Mouse (Mus musculus): ENCODE results near the gene Mip.
A peak's percentile ranks its signal among the peaks of the same experiment; 100 is the strongest.
"Not testable (repeated sequence)": the region's sequence is repeated elsewhere in the genome, so short reads cannot be mapped to it uniquely, and the experiment has no call there.

Gene Mip

GRCm38 (mm10) chr10:128247020-128247732 is 21.5 kb downstream of the Mip start:
- peak; percentile 86 for DNase-seq (ENCODE audit: low spot score)

GRCm38 (mm10) chr10:128250565-128250964 is 24.9 kb downstream of the Mip start:
- no peak for DNase-seq (ENCODE audit: low spot score)

GRCm38 (mm10) chr10:128253677-128254255 is 28.1 kb downstream of the Mip start, which contains the start of gene Apon:
Gene Apon (plus strand): TSS chr10:128254096.
- no peak for DNase-seq (ENCODE audit: low spot score)

- DNase-seq (ENCODE audit: low spot score): no peak
These were observed 30.3 kb downstream of the Mip start for GRCm38 (mm10) chr10:128255925-128256324.

- DNase-seq (ENCODE audit: low spot score): no peak
These were observed 30.7 kb downstream of the Mip start for GRCm38 (mm10) chr10:128256328-128256727.

- DNase-seq (ENCODE audit: low spot score): no peak
These were observed 33.3 kb downstream of the Mip start for GRCm38 (mm10) chr10:128258953-128259352.

- DNase-seq (ENCODE audit: low spot score): no peak
These were observed 34.3 kb downstream of the Mip start for GRCm38 (mm10) chr10:128259946-128260345.

GRCm38 (mm10) chr10:128260376-128260775 is 34.7 kb downstream of the Mip start:
- not testable (repeated sequence) for DNase-seq (ENCODE audit: low spot score)

- no peak for DNase-seq (ENCODE audit: low spot score)
These were observed 36.7 kb downstream of the Mip start for GRCm38 (mm10) chr10:128262300-128262699.

- no peak for DNase-seq (ENCODE audit: low spot score)
These were observed 38.0 kb downstream of the Mip start for GRCm38 (mm10) chr10:128263393-128264310.

GRCm38 (mm10) chr10:128268371-128268770 is 42.7 kb downstream of the Mip start, which contains the start of gene Apof:
Gene Apof (plus strand): TSS chr10:128268671.
- DNase-seq (ENCODE audit: low spot score): no peak

GRCm38 (mm10) chr10:128269206-128269910 is 43.7 kb downstream of the Mip start:
- DNase-seq (ENCODE audit: low spot score): no peak

GRCm38 (mm10) chr10:128270287-128270841 is 44.7 kb downstream of the Mip start, which contains the start of gene Stat2:
Gene Stat2 (plus strand): TSS chr10:128270559.
- peak; percentile 100 for DNase-seq (ENCODE audit: low spot score)

- DNase-seq (ENCODE audit: low spot score): peak; percentile 48
These were observed 45.2 kb downstream of the Mip start for GRCm38 (mm10) chr10:128270866-128271265.

- DNase-seq (ENCODE audit: low spot score): no peak
These were observed 46.2 kb downstream of the Mip start for GRCm38 (mm10) chr10:128271883-128272282.

GRCm38 (mm10) chr10:128272819-128273439 is 47.3 kb downstream of the Mip start:
- not testable (repeated sequence) for DNase-seq (ENCODE audit: low spot score)

- peak; percentile 68 for DNase-seq (ENCODE audit: low spot score)
These were observed 49.7 kb downstream of the Mip start for GRCm38 (mm10) chr10:128275374-128275773.

- DNase-seq (ENCODE audit: low spot score): no peak
These were observed 52.5 kb downstream of the Mip start for GRCm38 (mm10) chr10:128278158-128278557.

- no peak for DNase-seq (ENCODE audit: low spot score)
These were observed 55.3 kb downstream of the Mip start for GRCm38 (mm10) chr10:128280943-128281342.

Data from MN1 (cell line).